ENCODE assay signal across 8 mouse cellular contexts in genomic region chr13:104287366-104288225, GRCm38 (mm10). TPM values are rescaled to one million over a fixed set of nuclear protein-coding genes. Genes with fewer than 3 reads are reported as not detected.
A peak's percentile ranks its signal among the peaks of the same experiment; 100 is the strongest.
DNase-seq lines count a peak whose midpoint lies in the region; ATAC-seq and TF ChIP-seq lines count a peak whose summit lies in the region.

Adamts6 (plus strand) TSS chr13:104287835.

- H3K9me3 ChIP-seq in heart, embryonic 11.5 days (replicated peaks; ENCODE audit: control insufficient read depth, low read length) = no peaks in the 10 kb centered on the region
- no peaks in the 10 kb centered on the region for H3K9me3 ChIP-seq in MEL (replicated peaks; ENCODE audit: insufficient read depth, low read length)
- H3K9me3 ChIP-seq in embryonic facial prominence, embryonic 12.5 days = no peaks in the 10 kb centered on the region
- H3K9me3 ChIP-seq in hindbrain, embryonic 15.5 days = no peaks in the 10 kb centered on the region
- H3K9me3 ChIP-seq in liver, embryonic 12.5 days (replicated peaks) = no peaks in the 10 kb centered on the region
- no peaks in the 10 kb centered on the region for H3K9me3 ChIP-seq in neural tube, embryonic 14.5 days (ENCODE audit: control insufficient read depth, low read length)

- peak within 1 kb of the TSS; percentile 67 for H3K4me3 ChIP-seq in heart, embryonic 11.5 days (ENCODE audit: low read depth, low read length)
- peak within 1 kb of the TSS; percentile 57 to 94 for H3K4me3 ChIP-seq in MEL (ENCODE audit: control insufficient read depth in 1 of 2, insufficient read depth in 1 of 2, low read depth in 2 of 2, low read length in 2 of 2)
- peak within 1 kb of the TSS; percentile 46 for H3K4me3 ChIP-seq in embryonic facial prominence, embryonic 12.5 days
- H3K4me3 ChIP-seq in hindbrain, embryonic 15.5 days = peak within 1 kb of the TSS; percentile 41
- peak within 1 kb of the TSS; percentile 70 for H3K4me3 ChIP-seq in liver, embryonic 12.5 days
- peak within 1 kb of the TSS; percentile 38 for H3K4me3 ChIP-seq in neural tube, embryonic 14.5 days (ENCODE audit: low read depth, low read length)

- H3K27me3 ChIP-seq in heart, embryonic 11.5 days (ENCODE audit: control insufficient read depth, insufficient read depth, low read length) = no peaks in the 10 kb centered on the region
- peaks cover 0 to 10% of the 10 kb centered on the region in 2 experiments; a peak in 2 of 4 replicates for H3K27me3 ChIP-seq in MEL (ENCODE audit: control insufficient read depth in 1 of 2, insufficient read depth in 2 of 2, low read length in 2 of 2)
- no peaks in the 10 kb centered on the region for H3K27me3 ChIP-seq in embryonic facial prominence, embryonic 12.5 days
- H3K27me3 ChIP-seq in hindbrain, embryonic 15.5 days = no peaks in the 10 kb centered on the region
- no peaks in the 10 kb centered on the region for H3K27me3 ChIP-seq in liver, embryonic 12.5 days (replicated peaks)
- no peaks in the 10 kb centered on the region for H3K27me3 ChIP-seq in neural tube, embryonic 14.5 days (ENCODE audit: control insufficient read depth, insufficient read depth, low read length)

- H3K27ac ChIP-seq in heart, embryonic 11.5 days (ENCODE audit: low read depth, low read length) = peak within 1 kb of the TSS; percentile 93
- H3K27ac ChIP-seq in MEL (ENCODE audit: control insufficient read depth, low read depth, low read length) = peak within 1 kb of the TSS; percentile 57
- peak within 1 kb of the TSS; percentile 88 for H3K27ac ChIP-seq in embryonic facial prominence, embryonic 12.5 days
- peak within 1 kb of the TSS; percentile 66 for H3K27ac ChIP-seq in hindbrain, embryonic 15.5 days (replicated peaks)
- H3K27ac ChIP-seq in liver, embryonic 12.5 days = peak within 1 kb of the TSS; percentile 77
- peak within 1 kb of the TSS; percentile 55 for H3K27ac ChIP-seq in neural tube, embryonic 14.5 days (ENCODE audit: low read depth, low read length)

- under 1% methylated on average over 23 of the region's 23 CpGs for WGBS in heart, embryonic 11.5 days (ENCODE audit: insufficient replicate concordance)
- 1% methylated on average over 23 of the region's 23 CpGs for WGBS in embryonic facial prominence, embryonic 12.5 days
- under 1% methylated on average over 23 of the region's 23 CpGs for WGBS in hindbrain, embryonic 15.5 days
- WGBS in liver, embryonic 12.5 days (ENCODE audit: insufficient replicate concordance) = 1% methylated on average over 23 of the region's 23 CpGs
- under 1% methylated on average over 23 of the region's 23 CpGs for whole genome bisulfite sequencing in neural tube, embryonic 14.5 days

- ATAC-seq in heart, embryonic 11.5 days (replicated peaks; ENCODE audit: insufficient number of reproducible peaks, low FRiP score, low TSS enrichment) = no peak
- ATAC-seq in embryonic facial prominence, embryonic 12.5 days (ENCODE audit: insufficient number of reproducible peaks, insufficient read depth, low FRiP score, low TSS enrichment) = no peak
- ATAC-seq in hindbrain, embryonic 15.5 days (ENCODE audit: low FRiP score, low read depth) = no peak
- no peak for ATAC-seq in liver, embryonic 12.5 days
- ATAC-seq in neural tube, embryonic 14.5 days (ENCODE audit: low read depth) = no peak

- no peak for TF ChIP-seq POLR2A in MEL (IDR thresholded peaks at IDR 0.05; ENCODE audit: control insufficient read depth in 1 of 2, insufficient read depth in 1 of 2, low read depth in 1 of 2, low read length in 2 of 2, poor library complexity in 1 of 2)

- no peak for TF ChIP-seq EP300 in MEL (IDR thresholded peaks at IDR 0.05; ENCODE audit: low read depth in 1 of 2, low read length in 2 of 2)

- H3K79me2 ChIP-seq in MEL (ENCODE audit: control insufficient read depth, insufficient read depth, low read length, poor library complexity) = no peaks in the 10 kb centered on the region; the same call in 1 of the 2 replicates

- H3K4me1 ChIP-seq in heart, embryonic 11.5 days (ENCODE audit: control insufficient read depth, insufficient read depth, low read length) = peaks cover 2% of the 10 kb centered on the region; the same call in 1 of the 2 replicates
- no peaks in the 10 kb centered on the region; a peak in 1 of 4 replicates for H3K4me1 ChIP-seq in MEL (ENCODE audit: control insufficient read depth in 1 of 2, insufficient read depth in 2 of 2, low read length in 2 of 2)
- H3K4me1 ChIP-seq in embryonic facial prominence, embryonic 12.5 days = peaks cover 4% of the 10 kb centered on the region
- H3K4me1 ChIP-seq in hindbrain, embryonic 15.5 days (replicated peaks) = peaks cover 23% of the 10 kb centered on the region
- peaks cover 25% of the 10 kb centered on the region for H3K4me1 ChIP-seq in liver, embryonic 12.5 days
- H3K4me1 ChIP-seq in neural tube, embryonic 14.5 days (ENCODE audit: control insufficient read depth, insufficient read depth, low read length) = peaks cover 15% of the 10 kb centered on the region

- no peak for TF ChIP-seq CTCF in MEL (IDR thresholded peaks at IDR 0.05 in 2 of 3, conservative IDR thresholded peaks at IDR 0.05 in 1 of 3; ENCODE audit: control insufficient read depth in 1 of 3, insufficient read depth in 1 of 3, low read depth in 2 of 3, low read length in 3 of 3, poor library complexity in 1 of 3, severe bottlenecking in 1 of 3)

- no peak for DNase-seq in heart, adult 8-10 months (ENCODE audit: low spot score)
- peak; percentile 50 for DNase-seq in MEL (ENCODE audit: low read depth, low spot score)
- no peak for DNase-seq in left cerebral cortex, adult 11 months (ENCODE audit: low spot score)

- H3K9ac ChIP-seq in heart, embryonic 11.5 days (ENCODE audit: low read depth, low read length) = peak within 1 kb of the TSS; percentile 53
- H3K9ac ChIP-seq in MEL (ENCODE audit: control insufficient read depth, low read depth, low read length, poor library complexity, severe bottlenecking) = peak within 1 kb of the TSS; percentile 58
- H3K9ac ChIP-seq in embryonic facial prominence, embryonic 12.5 days = peak within 1 kb of the TSS; percentile 48
- peak within 1 kb of the TSS; percentile 30; the same call in 1 of the 2 replicates for H3K9ac ChIP-seq in hindbrain, embryonic 15.5 days
- peak within 1 kb of the TSS; percentile 70 for H3K9ac ChIP-seq in liver, embryonic 12.5 days
- 0 out of 2 replicates have a peak within 1 kb of the TSS, but pooled peaks have one; percentile 4 for H3K9ac ChIP-seq in neural tube, embryonic 14.5 days (replicated peaks; ENCODE audit: low read depth, low read length)

- no peaks in the 10 kb centered on the region for H3K36me3 ChIP-seq in heart, embryonic 11.5 days (ENCODE audit: control insufficient read depth, insufficient read depth, low read length)
- H3K36me3 ChIP-seq in MEL (ENCODE audit: control insufficient read depth in 1 of 2, insufficient read depth in 2 of 2, low read length in 2 of 2) = peaks cover 0 to 6% of the 10 kb centered on the region in 2 experiments; a peak in 2 of 4 replicates
- H3K36me3 ChIP-seq in embryonic facial prominence, embryonic 12.5 days = no peaks in the 10 kb centered on the region
- no peaks in the 10 kb centered on the region for H3K36me3 ChIP-seq in hindbrain, embryonic 15.5 days
- no peaks in the 10 kb centered on the region for H3K36me3 ChIP-seq in liver, embryonic 12.5 days
- H3K36me3 ChIP-seq in neural tube, embryonic 14.5 days (ENCODE audit: control insufficient read depth, insufficient read depth, low read length) = no peaks in the 10 kb centered on the region

- H3K4me2 ChIP-seq in heart, embryonic 11.5 days = peak within 1 kb of the TSS; percentile 75
- H3K4me2 ChIP-seq in embryonic facial prominence, embryonic 12.5 days (replicated peaks) = peak within 1 kb of the TSS; percentile 65
- peak within 1 kb of the TSS; percentile 71 for H3K4me2 ChIP-seq in hindbrain, embryonic 15.5 days
- H3K4me2 ChIP-seq in liver, embryonic 12.5 days = peak within 1 kb of the TSS; percentile 90
- H3K4me2 ChIP-seq in neural tube, embryonic 14.5 days (ENCODE audit: low read depth, low read length) = peak within 1 kb of the TSS; percentile 73

- TF ChIP-seq RAD21 in MEL (IDR thresholded peaks at IDR 0.05; ENCODE audit: low read depth, low read length) = no peak

TF ChIP-seq in MEL, 35 proteins besides CTCF, POLR2A, EP300 and RAD21:
- TF ChIP-seq NRF1 (IDR thresholded peaks at IDR 0.05; ENCODE audit: insufficient read depth, low read depth, low read length, poor library complexity, severe bottlenecking) (peak; percentile 56), MXI1 (IDR thresholded peaks at IDR 0.05; ENCODE audit: low read depth, low read length) (peak; percentile 14; the same call in 1 of the 2 replicates), GATA1 (IDR thresholded peaks at IDR 0.05; ENCODE audit: low read depth, low read length) (no peak), POLR2AphosphoS2 (IDR thresholded peaks at IDR 0.05; ENCODE audit: low read length) (no peak), ZNF384 (IDR thresholded peaks at IDR 0.05; ENCODE audit: low read depth, low read length) (peak; percentile 43), JUND (IDR thresholded peaks at IDR 0.05; ENCODE audit: low read depth, low read length) (peak; percentile 82; the same call in 1 of the 2 replicates), MAZ (IDR thresholded peaks at IDR 0.05; ENCODE audit: low read depth, low read length) (0 out of 2 replicates have a peak, but pooled peaks have one; percentile 6), NELFE (IDR thresholded peaks at IDR 0.05; ENCODE audit: low read depth, low read length) (no peak)

RNA-seq across cellular contexts. Expression of gene Adamts6, which starts in this region (rescaled TPM):
- 6.2 and 7.1 TPM in 2 replicates for polyA plus RNA-seq in heart, embryonic 11.5 days (2014; fragmentation: Nextera tagmentation; extraction: Ambion mirVana)
- 1 to 10 TPM; 2.3 to 3.8 (median 2.8) TPM for total RNA-seq in heart, adult 8-10 months (2022)
- 0.03 and 0.08 TPM in 2 replicates for total RNA-seq in MEL (2012; rRNA removed)
- polyA plus RNA-seq in MEL (2012; ENCODE audit: insufficient read depth in 1 of 2, insufficient read length in 2 of 2, low read depth in 1 of 2, low replicate concordance in 2 of 2, missing spikeins in 1 of 2) = under 1 TPM in 1 of 2 experiments, not detected in 1; 0.03 TPM
- polyA plus RNA-seq in embryonic facial prominence, embryonic 12.5 days (2016; fragmentation: Nextera tagmentation; extraction: Ambion mirVana) = 5.1 and 5.4 TPM in 2 replicates
- polyA plus RNA-seq in hindbrain, embryonic 15.5 days (2015; fragmentation: Nextera tagmentation; extraction: Ambion mirVana) = 1.2 and 1.8 TPM in 2 replicates
- 0.25 and 0.31 TPM in 2 replicates for polyA plus RNA-seq in liver, embryonic 12.5 days (2016; fragmentation: Nextera tagmentation; extraction: Ambion mirVana)
- polyA plus RNA-seq in neural tube, embryonic 14.5 days (2014; fragmentation: Nextera tagmentation; extraction: Ambion mirVana) = 1.9 TPM in 2 replicates

Comparison
In these comparisons a context has a peak if more than half of its experiments do, and no peak if none do; other contexts are left out.
1. Peak in DNase-seq, H3K4me3 ChIP-seq, H3K27ac ChIP-seq and H3K9ac ChIP-seq in MEL; RNA of the gene not detected or under 1 TPM.
2. H3K9ac ChIP-seq: peak in every context shown above with its lines; median percentile 70 in liver, embryonic 12.5 days; 58 in MEL; 53 in heart, embryonic 11.5 days; 48 in embryonic facial prominence, embryonic 12.5 days; 30 in hindbrain, embryonic 15.5 days; 4 in neural tube, embryonic 14.5 days.